Mouse (Mus musculus): ENCODE results near the gene Inpp5a.

Inpp5a gene

DNA sequence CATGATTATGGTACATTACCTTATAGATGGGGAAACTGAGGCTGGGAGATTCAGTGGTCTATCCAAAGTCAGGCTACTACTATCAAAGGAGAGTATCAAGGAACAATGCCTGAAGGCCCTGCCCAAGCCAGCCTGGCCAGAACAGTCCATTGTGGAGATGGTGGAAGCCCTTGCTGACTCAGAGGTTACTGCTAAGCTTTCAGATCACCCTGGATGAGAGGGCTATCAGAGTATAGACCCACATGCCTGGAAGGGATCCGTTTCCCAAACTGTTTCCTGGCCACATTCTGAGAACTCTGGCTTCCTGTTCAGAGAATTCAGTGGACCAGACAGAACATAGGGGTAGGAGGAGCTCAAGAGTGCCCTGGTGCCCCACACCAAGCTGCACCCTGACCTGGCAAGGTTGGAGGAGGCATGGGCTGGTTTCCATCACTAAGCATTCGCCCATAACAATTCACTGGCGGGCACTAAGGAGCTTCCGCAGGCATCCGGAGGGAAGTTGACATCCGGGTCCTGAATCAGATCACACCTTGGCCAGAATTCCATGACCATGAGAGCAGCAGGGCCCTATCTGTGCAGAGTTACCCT, 19.3 kb upstream of the Inpp5a start:
- intact Hi-C loops (cut with DNase I) = no loop called here

- intact Hi-C loops (cut with DNase I) = no loop called here
Measured at GRCm38 (mm10) chr7:139371389-139371788, 17.5 kb upstream of the Inpp5a start.

GRCm38 (mm10) chr7:139377381-139377780, 11.5 kb upstream of the Inpp5a start:
- intact Hi-C loops (cut with DNase I) = no loop called here

DNA sequence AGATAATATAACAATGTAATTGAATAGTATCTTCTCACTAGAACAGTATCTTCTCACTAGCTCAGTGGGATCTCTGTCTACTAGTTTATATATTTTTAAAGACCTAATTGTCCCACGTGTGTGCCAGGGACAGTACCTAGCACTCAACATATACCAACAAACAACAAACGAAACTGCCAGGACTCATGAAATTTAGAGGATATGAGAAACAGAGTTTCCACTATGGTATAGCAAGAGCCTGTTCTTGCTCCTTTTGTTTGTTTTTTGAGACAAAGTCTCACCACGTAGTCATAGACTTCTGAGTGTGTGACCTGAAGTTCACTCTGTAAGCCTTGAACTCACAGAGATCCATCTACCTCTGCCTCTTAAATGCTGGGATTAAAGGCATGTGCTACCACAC, 10.6 kb upstream of the Inpp5a start:
- intact Hi-C loops (cut with DNase I) = no loop called here

DNA sequence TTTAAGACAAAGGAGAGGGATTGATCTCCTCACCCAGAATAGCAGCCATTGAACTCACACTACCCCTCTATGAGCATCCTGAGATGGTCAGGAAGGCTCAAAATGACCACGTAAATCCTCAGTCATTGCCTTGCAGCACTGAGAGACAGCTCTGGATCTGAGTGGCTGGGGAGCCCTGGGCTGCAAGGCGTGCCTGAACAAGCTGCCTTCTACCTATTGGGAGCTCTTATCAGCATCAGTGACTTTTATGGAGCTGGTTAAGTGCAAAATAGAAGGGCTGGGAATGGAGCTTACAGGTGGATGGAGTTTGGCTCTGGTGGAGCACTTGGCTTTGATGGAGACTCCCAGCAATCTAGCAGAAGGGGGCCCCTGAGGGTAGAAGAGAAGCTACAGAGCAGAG, 9.2 kb upstream of the Inpp5a start:
- intact Hi-C loops (cut with DNase I) = no loop called here

DNA sequence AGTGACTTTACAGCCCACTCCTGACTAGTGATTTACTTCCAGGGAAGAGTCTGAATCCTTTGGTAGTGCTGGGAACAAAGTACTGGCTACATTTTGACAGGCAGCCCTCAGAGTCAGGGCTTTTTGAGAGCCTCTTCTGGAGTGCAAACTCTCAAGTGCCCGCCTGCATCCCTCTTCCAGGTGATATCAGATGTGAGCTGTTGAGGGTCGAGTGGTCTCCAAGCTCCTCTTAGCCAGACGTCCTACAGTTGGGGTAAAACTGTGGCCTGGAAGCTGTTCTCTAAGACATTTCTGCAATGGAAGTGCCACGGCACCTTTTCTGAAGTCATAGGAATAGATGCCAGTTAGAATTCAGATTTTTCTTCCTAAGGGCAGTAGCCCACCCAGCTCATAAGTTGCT, 8.7 kb upstream of the Inpp5a start:
- intact Hi-C loops (cut with DNase I) = no loop called here

DNA sequence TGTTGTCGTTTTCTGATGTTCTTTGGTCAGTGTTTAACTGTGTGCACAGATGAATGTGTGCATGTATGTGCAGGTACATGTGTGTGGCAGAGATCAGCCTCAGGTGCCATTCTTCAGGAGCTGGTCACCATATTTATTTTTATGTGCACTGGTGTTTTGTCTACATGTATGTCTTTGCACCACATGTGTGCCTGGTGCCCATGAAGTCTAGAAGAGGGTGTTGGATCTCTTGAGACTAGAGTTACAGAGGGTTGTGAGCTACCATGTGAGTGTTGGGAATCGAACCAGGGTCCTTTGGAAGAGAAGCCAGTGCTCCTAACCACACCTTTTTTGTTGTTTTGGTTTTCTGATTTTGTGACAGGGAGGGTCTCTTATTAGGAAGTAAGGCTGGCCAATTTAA, 7.0 kb upstream of the Inpp5a start:
- intact Hi-C loops (cut with DNase I) = no loop called here

- intact Hi-C loops (cut with DNase I) = no loop called here
Measured at GRCm38 (mm10) chr7:139382796-139383195, 6.1 kb upstream of the Inpp5a start.

GRCm38 (mm10) chr7:139384500-139384899, 4.4 kb upstream of the Inpp5a start:
- intact Hi-C loops (cut with DNase I) = no loop called here

- intact Hi-C loops (cut with DNase I) = no loop called here
Measured at GRCm38 (mm10) chr7:139384916-139385530, 3.9 kb upstream of the Inpp5a start.

GRCm38 (mm10) chr7:139386933-139387690, 1.8 kb upstream of the Inpp5a start:
- intact Hi-C loops (cut with DNase I) = no loop called here

DNA sequence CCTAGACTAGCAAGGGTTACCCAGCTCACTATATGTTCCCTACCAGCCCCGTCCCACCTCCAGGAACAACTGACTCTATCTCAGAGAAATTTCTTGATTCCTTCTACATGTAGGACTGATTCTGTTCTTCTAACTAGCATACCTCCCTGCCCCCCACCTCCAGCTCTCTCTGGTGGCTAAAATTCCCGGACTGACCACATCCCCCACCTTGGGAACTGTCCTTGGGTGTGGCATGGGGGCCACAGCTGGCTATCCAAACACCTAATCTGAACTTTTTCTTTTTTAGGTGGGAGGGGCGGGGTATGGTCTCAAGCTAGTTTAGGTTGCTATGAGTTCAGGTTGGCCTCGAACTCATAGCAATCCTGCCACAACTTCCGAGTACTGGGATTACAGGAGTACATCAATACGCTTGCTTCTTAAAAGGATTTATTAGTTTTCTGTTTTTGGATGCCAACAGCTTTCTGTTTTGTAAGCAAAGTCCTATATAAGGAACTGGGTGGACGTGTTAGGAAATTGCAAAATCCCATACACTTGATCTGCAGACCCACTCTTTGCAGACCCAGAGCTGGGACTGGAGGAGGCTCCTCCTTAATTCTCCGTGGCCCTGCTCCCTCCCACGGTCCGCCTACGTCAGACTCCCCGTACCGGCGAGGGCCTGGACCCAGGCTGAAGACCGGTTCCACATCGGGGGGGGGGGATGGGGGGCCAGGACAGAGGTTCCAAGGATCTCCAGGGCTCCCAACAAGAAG, 814 bp upstream of the Inpp5a start:
- intact Hi-C loops (cut with DNase I) = no loop called here

DNA sequence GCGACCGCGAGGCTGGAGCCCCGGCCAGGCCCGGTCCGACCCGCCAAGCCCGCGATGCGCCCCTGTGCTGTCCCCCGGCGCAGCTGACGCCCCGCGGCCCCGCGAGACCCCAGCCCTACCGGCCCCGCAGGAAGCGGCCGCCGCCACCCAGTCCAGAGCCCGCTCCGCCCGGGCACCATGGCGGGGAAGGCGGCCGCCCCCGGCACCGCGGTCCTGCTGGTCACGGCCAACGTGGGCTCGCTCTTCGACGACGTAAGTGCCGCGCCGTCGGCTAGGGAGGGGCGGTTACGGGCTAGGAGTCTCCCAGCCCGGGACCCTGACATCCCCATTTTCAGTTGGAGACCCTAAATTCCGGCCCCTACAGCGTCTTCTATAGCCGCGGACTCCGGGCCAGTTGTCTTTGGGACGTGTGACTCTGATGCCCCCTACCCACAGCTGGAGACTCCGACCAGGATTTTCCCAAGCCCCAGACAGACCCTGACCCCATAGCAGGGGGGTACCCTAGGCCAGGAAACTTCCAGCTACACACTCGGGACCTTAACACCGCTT, 378 bp downstream of the Inpp5a start:
- intact Hi-C loops (cut with DNase I) = no loop called here

GRCm38 (mm10) chr7:139390380-139390779, 1.5 kb downstream of the Inpp5a start:
- intact Hi-C loops (cut with DNase I) = loop anchor here (1.0 to 5.0 kb wide), 2 partner anchors 87 to 148 kb away; no protein-coding TSS in a partner anchor

- intact Hi-C loops (cut with DNase I) = loop anchor here (1.0 to 5.0 kb wide), 2 partner anchors 88 to 149 kb away; no protein-coding TSS in a partner anchor
Measured at GRCm38 (mm10) chr7:139390926-139391325, 2.0 kb downstream of the Inpp5a start.

DNA sequence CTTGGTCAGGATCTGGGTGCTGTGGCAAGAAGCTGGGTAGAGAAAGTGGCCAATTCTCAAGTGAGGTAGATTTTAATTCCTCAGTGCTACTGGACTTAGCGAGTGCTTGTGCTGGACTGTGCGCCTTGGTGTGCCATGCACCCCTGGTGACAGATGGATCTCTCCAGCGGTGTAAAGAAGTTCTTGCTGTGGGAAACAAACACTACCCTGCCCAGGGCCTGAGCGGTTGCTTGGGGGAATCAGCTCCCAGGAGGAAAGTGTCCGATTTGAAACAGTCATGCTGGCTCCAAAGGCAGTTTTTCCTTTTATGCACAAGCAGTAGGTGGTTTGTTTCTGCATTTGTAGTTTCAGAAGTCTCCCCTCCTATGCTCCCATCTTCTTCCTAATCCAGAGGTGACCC, 2.8 kb downstream of the Inpp5a start:
- intact Hi-C loops (cut with DNase I) = loop anchor here (5.0 kb wide), 1 partner anchor 149 kb away; no protein-coding TSS in a partner anchor

DNA sequence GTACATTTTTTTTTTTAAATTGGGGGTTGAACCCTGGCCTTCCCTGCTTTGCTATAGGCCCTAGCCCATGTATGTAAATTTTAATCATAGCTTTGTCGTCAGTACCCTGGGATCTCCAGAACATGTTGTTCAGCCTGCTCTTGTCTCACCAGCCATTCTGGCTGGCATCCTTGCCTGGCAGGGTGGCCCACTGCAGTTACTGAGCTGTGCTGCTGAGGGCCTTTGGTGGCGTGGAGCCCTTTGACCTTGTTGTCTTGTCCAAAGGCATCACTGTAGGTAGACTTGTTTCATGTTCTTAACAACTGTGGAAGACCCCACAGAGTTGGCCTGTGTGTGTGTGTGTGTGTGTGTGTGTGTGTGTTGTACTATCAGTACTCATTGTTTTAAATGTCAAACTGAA, 3.2 kb downstream of the Inpp5a start:
- intact Hi-C loops (cut with DNase I) = loop anchor here (5.0 kb wide), 1 partner anchor 150 kb away; no protein-coding TSS in a partner anchor

GRCm38 (mm10) chr7:139392691-139393235, 3.9 kb downstream of the Inpp5a start:
- intact Hi-C loops (cut with DNase I) = loop anchor here (5.0 kb wide), 1 partner anchor 150 kb away; no protein-coding TSS in a partner anchor

DNA sequence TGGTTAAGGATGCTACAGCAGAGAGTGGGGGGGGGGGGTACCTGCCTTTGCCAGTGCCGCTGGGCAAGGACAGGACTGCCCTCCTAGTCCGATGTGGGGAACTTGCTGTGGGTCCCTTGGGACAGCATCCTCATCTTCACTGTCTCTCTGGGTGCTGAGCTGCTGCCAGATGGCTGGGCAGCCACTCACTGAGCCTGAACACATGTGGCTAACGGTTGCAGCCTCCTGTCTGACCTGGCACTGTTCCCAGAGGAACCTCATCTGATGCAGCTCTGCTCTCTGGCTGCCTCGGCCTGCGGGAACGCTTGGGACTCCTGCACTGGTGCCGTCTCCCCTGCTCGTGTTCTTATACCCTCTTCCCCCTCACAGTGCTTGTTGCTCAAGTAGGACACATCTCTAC, 8.6 kb downstream of the Inpp5a start:
- intact Hi-C loops (cut with DNase I) = loop anchor here (2.0 kb wide), 1 partner anchor 75 kb away; no protein-coding TSS in a partner anchor

DNA sequence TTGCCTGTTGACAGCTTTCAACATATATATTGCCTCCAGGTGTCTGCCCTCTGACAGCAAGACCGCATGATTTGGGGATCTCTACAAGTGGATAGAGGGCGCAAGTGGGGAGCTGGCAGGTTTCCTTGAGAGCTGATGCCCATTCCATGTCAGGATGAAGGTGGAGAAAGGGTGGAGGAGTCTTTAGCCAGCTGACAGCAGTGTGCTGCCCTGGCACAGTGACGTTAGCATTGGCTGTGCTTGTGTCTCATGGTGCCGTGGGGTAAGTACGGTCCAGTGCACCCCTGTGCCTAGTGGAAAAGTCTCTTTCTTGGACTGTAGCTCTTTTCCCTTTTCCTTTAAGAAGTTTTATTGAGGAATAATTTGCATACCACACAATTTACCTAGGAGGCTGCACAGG, 9.2 kb downstream of the Inpp5a start:
- intact Hi-C loops (cut with DNase I) = no loop called here

DNA sequence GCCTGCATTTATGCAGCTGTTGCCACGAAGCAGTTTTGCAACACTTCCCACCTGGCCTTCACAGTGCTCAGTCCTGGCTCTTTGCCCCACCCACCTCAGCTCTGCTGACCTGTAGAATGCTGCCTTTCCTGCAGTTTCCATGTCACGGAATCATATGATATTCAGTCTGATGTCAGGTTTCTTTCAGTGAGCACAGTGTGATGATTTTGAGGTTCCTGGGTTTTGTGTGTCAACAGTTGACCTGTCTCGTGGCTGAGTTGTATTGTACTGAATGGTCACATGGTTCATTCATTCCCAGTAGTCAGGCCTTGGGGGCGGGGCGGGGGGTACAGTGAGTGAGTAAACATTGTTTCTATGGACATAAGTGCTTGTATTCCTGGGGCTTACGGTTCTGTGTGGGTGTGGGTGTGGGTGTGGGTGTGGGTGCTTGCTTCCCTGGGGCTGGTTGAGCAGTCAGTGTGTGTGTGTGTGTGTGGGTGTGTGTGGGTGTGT, 9.7 kb downstream of the Inpp5a start:
- intact Hi-C loops (cut with DNase I) = no loop called here
